Mouse (Mus musculus) forebrain, embryonic 11.5 days (tissue): Measurements from ENCODE around the gene Ly6g5b. TPM values are rescaled to one million over a fixed set of nuclear protein-coding genes. Genes with fewer than 3 reads are reported as not detected.

ENCODE experiments used
- ATAC-seq: fragments of 200-750 bp; cut with Nextera tagmentation; replicated peaks from 2 replicates; pipeline ENCODE4 v1.8.0; 2017; ENCODE audit warnings: moderate TSS enrichment; ENCODE audit not compliant: low FRiP score
- DNase-seq: peaks from one replicate; pipeline ENCODE4 v3.0.0-alpha.2; 2017; ENCODE audit warnings: low spot score
- H3K27ac ChIP-seq: fragments of 300-500 bp; sonication (generic); 2 replicates; pipeline ENCODE4 v1.5.1; 2014; ENCODE audit warnings: low read depth, low read length
- H3K27me3 ChIP-seq: fragments of 300-500 bp; sonication (generic); 2 replicates; pipeline ENCODE4 v1.6.1; 2014; ENCODE audit warnings: mild to moderate bottlenecking, low read length, mixed read lengths; ENCODE audit not compliant: control insufficient read depth, insufficient read depth
- H3K36me3 ChIP-seq: fragments of 300-500 bp; sonication (generic); 2 replicates; pipeline ENCODE4 v1.6.1; 2014; ENCODE audit warnings: mild to moderate bottlenecking, low read length, moderate library complexity, mixed read lengths; ENCODE audit not compliant: control insufficient read depth, insufficient read depth
- H3K4me1 ChIP-seq: fragments of 300-500 bp; sonication (generic); replicated peaks from 2 replicates; pipeline ENCODE4 v1.6.1; 2014; ENCODE audit warnings: low read length, mixed read lengths; ENCODE audit not compliant: control insufficient read depth, insufficient read depth
- H3K4me2 ChIP-seq: fragments of 300-500 bp; sonication (generic); 2 replicates; pipeline ENCODE4 v1.6.1; 2014; ENCODE audit warnings: low read depth, mild to moderate bottlenecking, low read length, moderate library complexity, mixed read lengths; ENCODE audit not compliant: severe bottlenecking
- H3K4me3 ChIP-seq: fragments of 300-500 bp; sonication (generic); 2 replicates; pipeline ENCODE4 v1.5.1; 2014; ENCODE audit warnings: low read depth, low read length
- H3K9ac ChIP-seq: fragments of 300-500 bp; sonication (generic); 2 replicates; pipeline ENCODE4 v1.6.1; 2014; ENCODE audit warnings: low read length
- H3K9me3 ChIP-seq: fragments of 300-500 bp; sonication (generic); 2 replicates; pipeline ENCODE4 v1.6.1; 2016; ENCODE audit warnings: low read length, mixed read lengths; ENCODE audit not compliant: control insufficient read depth
- WGBS: fragments of 180-500 bp; shearing (Covaris S2); extraction: QIAGEN DNeasy Blood & Tissue Kit; methylation state at CpG from one replicate; pipeline ENCODE4 v1.1.7; 2014; 5-methylcytosine and 5-hydroxymethylcytosine counted together
- polyA plus RNA-seq: library from polyadenylated mRNA; unstranded; fragments of >200 nt; fragmentation: Nextera tagmentation; extraction: Ambion mirVana; gene quantifications from 2 replicates; pipeline ENCODE4 v1.2.1, GENCODE M21; 2014

Ly6g5b gene
- polyA plus RNA-seq, 1 experiment from 2014 or later = 1.4 TPM

GRCm38 (mm10) chr17:35085208-35085865, 29.9 kb downstream of the Ly6g5b start, which contains the start of gene Ly6g6f:
Ly6g6f (minus strand) TSS chr17:35085610.
- H3K9me3 ChIP-seq = no peaks in the 10 kb centered on the region
- 81% methylated on average over 7 of the region's 7 CpGs for WGBS
- no peak within 1 kb of the TSS for H3K27ac ChIP-seq
- no peaks in the 10 kb centered on the region for H3K36me3 ChIP-seq
- no peak within 1 kb of the TSS for H3K9ac ChIP-seq
- H3K27me3 ChIP-seq = no peaks in the 10 kb centered on the region
- no peak within 1 kb of the TSS for H3K4me2 ChIP-seq
- ATAC-seq (no peak), DNase-seq (no peak)
- H3K4me1 ChIP-seq = peaks cover 5% of the 10 kb centered on the region; the same call in 1 of the 2 replicates
- no peak within 1 kb of the TSS for H3K4me3 ChIP-seq

DNA sequence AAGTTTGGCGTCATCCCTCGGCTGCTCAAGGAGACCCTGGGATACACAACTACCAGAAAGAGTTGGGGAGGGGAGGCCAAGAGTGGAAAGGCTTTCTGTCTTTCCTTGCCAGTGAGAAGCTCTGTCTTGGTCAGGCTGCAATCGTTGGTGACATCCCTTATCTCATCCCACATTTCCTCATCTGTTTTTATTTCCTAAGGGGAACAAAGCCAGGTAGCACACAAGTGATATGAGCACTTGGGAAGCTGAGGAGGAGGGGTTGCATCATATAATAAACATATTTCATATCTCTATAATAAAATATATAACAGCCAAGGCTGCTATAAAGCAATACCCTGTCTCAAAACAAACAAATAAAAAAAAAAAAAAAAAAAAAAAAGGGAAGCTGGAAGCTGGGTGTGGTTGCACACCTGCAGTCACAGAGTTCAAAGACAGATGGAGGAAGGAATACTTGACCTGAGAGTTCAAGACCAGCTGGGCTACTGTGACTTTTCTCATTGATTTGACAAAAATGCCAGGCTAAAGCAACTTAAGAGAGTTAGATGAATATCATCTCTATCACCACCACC, 31.2 kb downstream of the Ly6g5b start:
- no peaks in the 10 kb centered on the region for H3K27me3 ChIP-seq
- H3K9me3 ChIP-seq = no peaks in the 10 kb centered on the region
- no peak for DNase-seq
- H3K4me3 ChIP-seq = no peak overlapping the region
- H3K4me1 ChIP-seq = no peaks in the 10 kb centered on the region
- ATAC-seq = no peak
- H3K27ac ChIP-seq = no peak overlapping the region
- no peak overlapping the region for H3K9ac ChIP-seq
- WGBS = 90% methylated on average over 3 of the region's 3 CpGs
- H3K36me3 ChIP-seq = no peaks in the 10 kb centered on the region
- H3K4me2 ChIP-seq = no peak overlapping the region

DNA sequence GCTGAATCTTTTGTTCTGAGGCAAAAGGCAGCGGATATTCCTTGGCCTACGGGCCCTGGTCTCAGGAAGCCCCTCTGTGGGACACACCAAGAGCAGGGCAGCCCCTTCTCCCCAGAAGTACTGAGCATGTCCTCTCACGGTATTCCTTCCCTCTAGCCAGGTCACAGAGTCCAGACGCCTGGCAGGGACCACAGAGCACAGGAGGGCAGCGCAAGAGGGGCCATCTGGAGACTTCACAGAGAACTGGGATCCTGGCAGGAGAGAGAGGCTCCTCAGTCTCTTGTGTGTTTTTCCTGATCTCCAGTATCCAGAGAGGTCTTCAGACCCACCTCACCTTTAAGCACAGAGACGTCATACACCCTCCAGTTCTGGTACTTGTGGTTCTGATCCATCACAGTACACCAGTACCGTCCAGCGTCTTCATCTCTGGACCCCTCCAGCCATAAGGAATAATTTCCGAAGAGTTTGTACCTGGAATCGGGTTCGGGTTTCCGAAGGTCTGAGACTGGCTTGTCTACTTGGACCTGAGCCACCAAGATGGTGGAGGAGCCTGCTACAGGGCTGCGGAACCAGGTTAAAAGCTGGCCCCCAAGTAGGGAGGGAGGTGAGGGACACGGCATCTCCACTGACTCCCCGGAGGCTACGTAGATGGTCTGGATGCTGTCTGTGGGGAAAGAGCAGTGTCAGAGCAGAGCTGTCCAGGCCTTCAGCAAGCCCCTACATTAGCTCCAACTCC, 32.2 kb downstream of the Ly6g5b start:
- Histone ChIP-seq H3K4me1 (no peaks in the 10 kb centered on the region), H3K4me2 (no peak overlapping the region), H3K4me3 (no peak overlapping the region), H3K27me3 (no peaks in the 10 kb centered on the region), H3K36me3 (no peaks in the 10 kb centered on the region), H3K9ac (no peak overlapping the region), H3K9me3 (no peaks in the 10 kb centered on the region), H3K27ac (no peak overlapping the region)
- whole genome bisulfite sequencing = 86% methylated on average over 16 of the region's 16 CpGs
- DNase-seq (no peak), ATAC-seq (no peak)

GRCm38 (mm10) chr17:35080710-35081109, 34.5 kb downstream of the Ly6g5b start:
- no peak overlapping the region for H3K9ac ChIP-seq
- ATAC-seq = no peak

DNA sequence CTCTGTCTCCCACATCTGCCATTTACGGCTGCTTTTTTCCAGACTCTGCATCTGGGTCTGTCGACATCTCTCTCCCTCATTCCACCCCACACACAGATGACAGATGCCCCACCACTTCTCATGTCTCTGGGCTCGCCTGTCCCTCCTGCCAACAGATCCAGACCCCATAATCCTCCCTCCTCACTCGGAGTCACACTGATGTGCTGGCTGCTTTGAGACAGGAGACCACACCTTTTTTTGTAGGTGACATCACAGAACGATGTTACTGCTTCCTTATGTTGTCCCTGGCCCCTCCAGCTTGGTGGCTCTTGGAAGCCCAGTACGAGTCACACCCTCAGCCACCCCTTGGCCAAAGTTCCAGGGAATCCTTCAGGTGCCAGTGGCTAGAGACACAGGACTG, 35.0 kb downstream of the Ly6g5b start:
- H3K4me3 ChIP-seq = no peak overlapping the region
- H3K4me1 ChIP-seq = peaks cover 11% of the 10 kb centered on the region; the same call in 1 of the 2 replicates
- no peak overlapping the region for H3K4me2 ChIP-seq
- no peaks in the 10 kb centered on the region for H3K9me3 ChIP-seq
- H3K27ac ChIP-seq = no peak overlapping the region
- H3K36me3 ChIP-seq = no peaks in the 10 kb centered on the region
- 66% methylated on average over 6 of the region's 6 CpGs for WGBS
- no peak for ATAC-seq
- H3K27me3 ChIP-seq = no peaks in the 10 kb centered on the region
- no peak for DNase-seq
- H3K9ac ChIP-seq = no peak overlapping the region

More at GRCm38 (mm10) chr17:35080710-35081109, 34.5 kb downstream of the Ly6g5b start:
- H3K4me1 ChIP-seq = peaks cover 11% of the 10 kb centered on the region; the same call in 1 of the 2 replicates
- no peaks in the 10 kb centered on the region for H3K36me3 ChIP-seq
- H3K27me3 ChIP-seq = no peaks in the 10 kb centered on the region
- H3K4me2 ChIP-seq = no peak overlapping the region
- H3K27ac ChIP-seq = no peak overlapping the region
- H3K4me3 ChIP-seq = no peak overlapping the region
- no peaks in the 10 kb centered on the region for H3K9me3 ChIP-seq
- no peak for DNase-seq
- 74% methylated on average over 4 of the region's 4 CpGs for WGBS

GRCm38 (mm10) chr17:35079778-35080177, 35.5 kb downstream of the Ly6g5b start:
- H3K27ac ChIP-seq = no peak overlapping the region
- H3K4me1 ChIP-seq = peaks cover 11% of the 10 kb centered on the region; the same call in 1 of the 2 replicates
- no peaks in the 10 kb centered on the region for H3K9me3 ChIP-seq
- WGBS = 71% methylated on average over 9 of the region's 9 CpGs
- H3K27me3 ChIP-seq = no peaks in the 10 kb centered on the region
- no peak overlapping the region for H3K9ac ChIP-seq
- no peak overlapping the region for H3K4me2 ChIP-seq
- ATAC-seq (no peak), DNase-seq (no peak)
- no peak overlapping the region for H3K4me3 ChIP-seq
- no peaks in the 10 kb centered on the region for H3K36me3 ChIP-seq

DNA sequence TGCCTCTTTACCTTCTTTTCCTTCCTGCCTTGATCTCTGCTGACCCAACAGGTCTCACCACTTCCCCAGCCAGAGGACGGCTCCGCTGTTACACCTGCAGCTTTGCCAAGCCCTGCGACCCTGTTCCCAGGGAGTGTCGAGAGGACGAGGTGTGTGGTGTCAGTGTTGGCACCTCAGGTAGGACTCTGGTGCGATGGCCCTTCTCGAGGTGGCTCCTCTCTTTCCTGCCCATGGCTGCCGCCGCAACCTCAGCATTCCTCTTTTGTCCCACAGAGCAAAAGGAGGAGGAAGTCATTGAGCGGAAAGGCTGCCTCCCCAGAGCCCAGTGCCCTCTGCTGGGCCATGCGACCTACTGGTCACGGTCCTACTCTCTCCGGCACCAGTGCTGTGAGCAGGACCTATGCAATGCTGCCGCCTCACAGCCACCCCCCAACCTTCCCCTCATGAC, 37.4 kb downstream of the Ly6g5b start, which contains the start of gene Ly6g6d:
Gene Ly6g6d, minus strand, starts transcription at position 280 of the 448 bp plus-strand sequence.
- Histone ChIP-seq H3K27ac (no peak within 1 kb of the TSS), H3K9me3 (no peaks in the 10 kb centered on the region), H3K36me3 (no peaks in the 10 kb centered on the region), H3K9ac (peak within 1 kb of the TSS; percentile 45), H3K27me3 (no peaks in the 10 kb centered on the region), H3K4me3 (no peak within 1 kb of the TSS), H3K4me2 (peak within 1 kb of the TSS; percentile 41), H3K4me1 (peaks cover 11% of the 10 kb centered on the region; the same call in 1 of the 2 replicates)
- 8% methylated on average over 14 of the region's 14 CpGs for WGBS
- DNase-seq (no peak), ATAC-seq (0 out of 2 replicates have a peak, but pooled peaks have one; percentile 51)

DNA sequence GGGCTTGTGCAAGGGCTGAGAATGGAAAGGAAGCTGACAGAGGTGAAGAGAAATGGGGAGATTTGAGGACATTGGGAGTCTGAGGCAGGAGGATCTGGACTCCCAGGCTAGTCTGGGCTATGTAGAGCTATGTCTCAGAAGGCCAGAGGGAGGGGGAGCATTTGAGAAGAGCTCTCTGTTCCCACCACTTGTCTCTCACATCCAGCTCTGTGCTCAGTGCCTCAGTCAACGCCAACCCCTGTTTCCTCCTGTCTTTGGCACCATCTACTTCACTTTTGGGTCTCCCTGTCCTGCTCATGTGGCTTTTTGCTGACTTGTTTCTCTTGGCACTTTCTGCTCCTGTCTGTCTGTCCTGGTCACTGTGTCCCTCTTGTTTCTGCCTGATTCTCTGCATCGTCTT, 37.9 kb downstream of the Ly6g5b start:
- Histone ChIP-seq H3K4me3 (no peak overlapping the region), H3K9ac (peak overlapping the region; percentile 45), H3K4me2 (peak overlapping the region; percentile 41), H3K36me3 (no peaks in the 10 kb centered on the region), H3K4me1 (peaks cover 11% of the 10 kb centered on the region; the same call in 1 of the 2 replicates), H3K27me3 (no peaks in the 10 kb centered on the region), H3K27ac (no peak overlapping the region), H3K9me3 (no peaks in the 10 kb centered on the region)
- WGBS = 54% methylated on average over 2 of the region's 2 CpGs
- ATAC-seq = no peak
- DNase-seq = no peak
